Mouse (Mus musculus) midbrain, embryonic 14.5 days (tissue): ENCODE data around the gene Syt1. TPM values are rescaled to one million over a fixed set of nuclear protein-coding genes. Genes with fewer than 3 reads are reported as not detected.
A peak's percentile ranks its signal among the peaks of the same experiment; 100 is the strongest.

Experiments
- ATAC-seq: fragments of 200-750 bp; cut with Nextera tagmentation; 2 replicates; pipeline ENCODE4 v1.8.0; 2017; ENCODE audit warnings: moderate number of reproducible peaks, moderate library complexity; ENCODE audit not compliant: low FRiP score, low TSS enrichment
- DNase-seq: peaks from one replicate; pipeline ENCODE4 v3.0.0-alpha.2; 2015
- H3K27ac ChIP-seq: fragments of 300-500 bp; sonication (generic); replicated peaks from 2 replicates; pipeline ENCODE4 v1.5.1; 2014; ENCODE audit warnings: mild to moderate bottlenecking, low read depth, low read length, moderate library complexity
- H3K27me3 ChIP-seq: fragments of 300-500 bp; sonication (generic); 2 replicates; pipeline ENCODE4 v1.6.1; 2014; ENCODE audit warnings: low read length, control low read depth, mixed read lengths; ENCODE audit not compliant: control insufficient read depth, insufficient read depth
- H3K36me3 ChIP-seq: fragments of 300-500 bp; sonication (generic); 2 replicates; pipeline ENCODE4 v1.6.1; 2014; ENCODE audit warnings: low read length, control low read depth; ENCODE audit not compliant: control insufficient read depth, insufficient read depth
- H3K4me1 ChIP-seq: fragments of 300-500 bp; sonication (generic); 2 replicates; pipeline ENCODE4 v1.6.1; 2014; ENCODE audit warnings: mild to moderate bottlenecking, antibody characterized with exemption, low read length, control low read depth; ENCODE audit not compliant: control insufficient read depth, insufficient read depth
- H3K4me2 ChIP-seq: fragments of 300-500 bp; sonication (generic); 2 replicates; pipeline ENCODE4 v1.6.1; 2014; ENCODE audit warnings: mild to moderate bottlenecking, low read length, moderate library complexity
- H3K4me3 ChIP-seq: fragments of 300-500 bp; sonication (generic); replicated peaks from 2 replicates; pipeline ENCODE4 v1.5.1; 2014; ENCODE audit warnings: low read depth, low read length
- H3K9ac ChIP-seq: fragments of 300-500 bp; sonication (generic); replicated peaks from 2 replicates; pipeline ENCODE4 v1.6.1; 2014; ENCODE audit warnings: mild to moderate bottlenecking, low read length, moderate library complexity
- H3K9me3 ChIP-seq: fragments of 300-500 bp; sonication (generic); 2 replicates; pipeline ENCODE4 v1.6.1; 2016; ENCODE audit warnings: low read length, control low read depth, mixed read lengths; ENCODE audit not compliant: control insufficient read depth
- WGBS: fragments of 180-500 bp; shearing (Covaris S2); extraction: QIAGEN DNeasy Blood & Tissue Kit; methylation state at CpG from one replicate; pipeline ENCODE4 v1.1.7; 2014; 5-methylcytosine and 5-hydroxymethylcytosine counted together
- polyA plus RNA-seq: library from polyadenylated mRNA; unstranded; fragments of >200 nt; fragmentation: Nextera tagmentation; extraction: Ambion mirVana; gene quantifications from 2 replicates; pipeline ENCODE4 v1.2.1, GENCODE M21; 2014

Syt1 gene
- polyA plus RNA-seq, 1 experiment from 2014 or later: 103 TPM

DNA sequence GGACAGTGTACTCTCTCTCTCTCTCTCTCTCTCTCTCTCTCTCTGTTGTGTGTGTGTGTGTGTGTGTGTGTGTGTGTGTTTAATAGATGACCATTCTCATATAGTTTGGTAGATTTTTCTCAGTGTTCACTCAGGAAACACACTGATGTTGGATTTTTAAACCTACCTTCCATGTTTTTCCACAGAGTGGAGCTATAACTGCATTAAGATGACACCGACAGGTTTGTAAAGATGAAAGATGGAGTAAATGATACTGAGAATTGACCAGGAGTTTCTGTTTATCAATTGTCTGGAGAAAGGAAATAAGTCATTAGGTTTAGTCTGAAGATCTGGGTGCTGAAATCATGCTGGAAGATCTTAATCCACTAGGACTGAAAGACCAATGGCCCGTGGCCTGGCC lies 554.9 kb downstream of the Syt1 start:
- Histone ChIP-seq H3K4me2 (no peak overlapping the region), H3K4me1 (no peaks in the 10 kb centered on the region), H3K9me3 (no peaks in the 10 kb centered on the region), H3K4me3 (no peak overlapping the region), H3K27me3 (no peaks in the 10 kb centered on the region), H3K27ac (no peak overlapping the region), H3K36me3 (no peaks in the 10 kb centered on the region), H3K9ac (no peak overlapping the region)
- ATAC-seq (no peak), DNase-seq (peak; percentile 70)
- 88% methylated on average over 2 of the region's 2 CpGs for WGBS

DNA sequence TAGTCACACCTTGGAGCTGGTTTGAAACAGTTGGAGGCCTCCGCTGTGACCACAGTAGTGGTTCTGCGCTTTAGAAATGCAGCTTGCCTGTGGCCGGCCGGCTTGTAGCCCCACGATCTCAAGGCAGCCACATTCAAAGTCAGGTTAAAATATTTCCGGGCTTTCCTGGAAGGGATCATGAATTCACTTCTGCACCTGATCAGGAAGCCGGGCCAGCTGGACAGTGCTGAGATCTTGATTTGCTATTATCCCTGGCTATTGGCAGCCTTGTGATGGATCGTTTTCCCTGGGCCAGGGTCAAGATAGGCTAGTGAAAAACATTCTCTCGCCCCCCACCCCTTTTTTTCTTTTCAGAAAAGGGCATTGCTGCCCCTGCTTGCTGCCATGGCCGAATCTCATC lies 555.6 kb downstream of the Syt1 start:
- H3K4me2 ChIP-seq: no peak overlapping the region
- H3K9ac ChIP-seq: no peak overlapping the region
- H3K4me1 ChIP-seq: no peaks in the 10 kb centered on the region
- no peak overlapping the region for H3K27ac ChIP-seq
- no peaks in the 10 kb centered on the region for H3K9me3 ChIP-seq
- 81% methylated on average over 10 of the region's 10 CpGs for WGBS
- ATAC-seq (no peak), DNase-seq (no peak)
- no peaks in the 10 kb centered on the region for H3K27me3 ChIP-seq
- H3K36me3 ChIP-seq: no peaks in the 10 kb centered on the region
- no peak overlapping the region for H3K4me3 ChIP-seq

DNA sequence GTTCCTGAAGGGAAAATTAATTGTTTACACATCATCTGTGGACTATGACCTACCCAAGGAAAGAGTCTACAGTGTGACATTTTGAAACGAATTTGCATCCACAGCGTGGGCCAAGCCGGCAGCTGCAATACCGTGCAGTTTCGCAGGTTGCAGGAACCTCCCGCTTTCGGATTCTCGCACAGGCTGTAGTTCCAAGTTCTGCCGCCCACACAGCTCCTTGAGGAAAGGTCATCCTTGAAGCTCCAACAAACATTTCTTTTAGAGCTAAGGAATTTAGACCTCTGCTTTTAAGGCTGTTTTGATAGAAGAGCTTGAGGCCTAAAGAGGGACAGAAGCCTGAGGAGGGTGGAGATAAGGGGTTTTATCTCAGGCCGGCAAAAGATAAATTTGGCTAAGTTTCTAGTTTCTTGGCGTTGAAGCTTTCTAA lies 556.1 kb downstream of the Syt1 start:
- Histone ChIP-seq H3K4me3 (no peak overlapping the region), H3K9me3 (no peaks in the 10 kb centered on the region), H3K9ac (no peak overlapping the region), H3K4me2 (no peak overlapping the region), H3K4me1 (no peaks in the 10 kb centered on the region), H3K27me3 (no peaks in the 10 kb centered on the region), H3K27ac (no peak overlapping the region), H3K36me3 (no peaks in the 10 kb centered on the region)
- ATAC-seq (no peak), DNase-seq (no peak)
- WGBS: 88% methylated on average over 11 of the region's 11 CpGs

DNA sequence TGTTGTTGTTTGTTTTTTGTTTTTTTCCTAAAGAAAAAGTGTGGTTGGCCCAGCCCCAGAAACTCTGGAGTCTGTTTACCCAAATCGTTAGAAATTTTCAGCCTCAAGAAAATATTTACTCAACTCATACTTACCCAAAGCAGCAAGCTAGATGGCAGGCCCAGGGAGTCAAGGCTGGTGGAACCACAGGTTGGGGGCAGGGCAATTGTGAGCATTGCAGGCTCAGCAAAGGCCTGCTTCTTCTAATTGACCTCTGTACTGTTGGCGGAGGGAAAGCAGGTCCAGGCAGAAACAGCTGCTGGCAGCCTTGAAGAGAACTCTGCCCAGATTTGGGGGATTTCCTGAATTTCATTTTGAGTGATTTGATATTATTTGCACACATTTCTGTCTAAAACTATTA lies 557.2 kb downstream of the Syt1 start:
- Histone ChIP-seq H3K4me2 (no peak overlapping the region), H3K9me3 (no peaks in the 10 kb centered on the region), H3K4me1 (no peaks in the 10 kb centered on the region), H3K4me3 (no peak overlapping the region), H3K9ac (no peak overlapping the region), H3K27ac (no peak overlapping the region), H3K36me3 (no peaks in the 10 kb centered on the region), H3K27me3 (no peaks in the 10 kb centered on the region)
- ATAC-seq (no peak), DNase-seq (no peak)
- 76% methylated on average over 2 of the region's 2 CpGs for WGBS

- no peaks in the 10 kb centered on the region for H3K9me3 ChIP-seq
- 84% methylated on average over 9 of the region's 9 CpGs for WGBS
- H3K36me3 ChIP-seq: no peaks in the 10 kb centered on the region
- H3K4me1 ChIP-seq: no peaks in the 10 kb centered on the region
- no peak overlapping the region for H3K4me3 ChIP-seq
- no peak overlapping the region for H3K27ac ChIP-seq
- no peak overlapping the region for H3K9ac ChIP-seq
- H3K27me3 ChIP-seq: no peaks in the 10 kb centered on the region
- no peak for ATAC-seq
- H3K4me2 ChIP-seq: no peak overlapping the region
- DNase-seq: no peak
These were observed 558.4 kb downstream of the Syt1 start for GRCm38 (mm10) chr10:108452421-108452820.

GRCm38 (mm10) chr10:108451516-108451915 lies 559.3 kb downstream of the Syt1 start:
- DNase-seq: no peak
- Histone ChIP-seq H3K9ac (no peak overlapping the region), H3K27ac (no peak overlapping the region), H3K4me1 (0 out of 2 replicates have a peak, but pooled peaks cover 3% of the 10 kb centered on the region), H3K36me3 (no peaks in the 10 kb centered on the region), H3K27me3 (no peaks in the 10 kb centered on the region), H3K9me3 (no peaks in the 10 kb centered on the region), H3K4me3 (no peak overlapping the region), H3K4me2 (no peak overlapping the region)
- 92% methylated on average over 8 of the region's 8 CpGs for WGBS
- ATAC-seq: no peak

DNA sequence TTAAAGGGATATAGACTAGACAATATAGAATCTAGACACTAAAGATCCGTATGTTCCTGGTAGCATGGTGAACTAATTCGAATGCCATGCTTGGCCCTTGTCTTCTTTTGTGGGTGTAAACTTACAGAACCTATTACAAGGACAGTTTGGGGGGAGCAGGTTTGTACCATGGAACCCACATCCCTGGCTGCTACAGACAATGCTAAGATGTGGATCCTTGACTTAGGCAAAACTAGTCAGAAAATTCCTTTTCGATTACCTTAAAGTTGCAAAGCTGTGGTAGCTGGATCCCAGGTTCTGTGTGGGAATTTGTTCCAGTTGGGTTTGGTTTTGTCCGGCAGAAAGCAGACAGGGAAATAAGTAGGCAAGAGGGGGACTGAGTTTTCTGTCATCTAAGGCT lies 560.4 kb downstream of the Syt1 start:
- Histone ChIP-seq H3K4me1 (0 out of 2 replicates have a peak, but pooled peaks cover 3% of the 10 kb centered on the region), H3K27ac (no peak overlapping the region), H3K27me3 (no peaks in the 10 kb centered on the region), H3K4me2 (no peak overlapping the region), H3K9me3 (no peaks in the 10 kb centered on the region), H3K4me3 (no peak overlapping the region), H3K36me3 (no peaks in the 10 kb centered on the region), H3K9ac (no peak overlapping the region)
- DNase-seq (no peak), ATAC-seq (no peak)
- 93% methylated on average over 4 of the region's 4 CpGs for WGBS

DNA sequence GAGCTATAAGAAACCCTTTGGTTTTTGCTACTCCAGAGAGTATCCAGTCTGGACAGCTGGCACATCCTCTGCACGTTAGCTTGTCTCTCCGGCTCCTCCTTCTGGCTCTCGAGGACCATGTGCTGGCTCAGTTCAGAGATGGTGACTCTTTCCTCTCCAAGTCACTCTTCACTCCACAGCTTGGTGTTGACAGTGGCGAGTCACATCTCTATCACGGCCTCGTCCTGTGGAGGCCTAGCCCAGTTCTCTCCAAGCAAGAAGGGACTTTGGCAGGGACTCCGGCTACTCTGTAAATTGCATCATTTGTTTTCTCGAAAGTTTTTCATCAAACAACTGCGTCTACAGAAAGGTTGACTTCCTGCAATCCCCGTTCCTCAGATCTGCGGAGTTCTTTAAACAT lies 562.4 kb downstream of the Syt1 start:
- no peak overlapping the region for H3K9ac ChIP-seq
- no peaks in the 10 kb centered on the region for H3K27me3 ChIP-seq
- H3K27ac ChIP-seq: no peak overlapping the region
- H3K36me3 ChIP-seq: no peaks in the 10 kb centered on the region
- 87% methylated on average over 11 of the region's 11 CpGs for WGBS
- no peak for ATAC-seq
- H3K4me1 ChIP-seq: 0 out of 2 replicates have a peak, but pooled peaks cover 3% of the 10 kb centered on the region
- no peaks in the 10 kb centered on the region for H3K9me3 ChIP-seq
- no peak for DNase-seq
- H3K4me3 ChIP-seq: no peak overlapping the region
- H3K4me2 ChIP-seq: no peak overlapping the region
